In genomic region chr8:106232751-106233150, GRCm38 (mm10) we compare ENCODE assay signal across 13 mouse cellular contexts.
"Had no signal": no experiment of that assay in that cellular context is flagged by ENCODE, and none has a peak within 500 bp of the region (broad histone marks: within the 10 kb centered on the region; RNA-seq: fewer than 3 reads in every experiment).

No protein-coding gene starts in this region.

- H3K27ac ChIP-seq: limb, embryonic 15.5 days; liver, embryonic 15.5 days; lung, embryonic 15.5 days; midbrain, embryonic 13.5 days; neural tube, embryonic 15.5 days; stomach, embryonic 15.5 days had no signal

- H3K9ac ChIP-seq: limb, embryonic 15.5 days; liver, embryonic 15.5 days; lung, embryonic 15.5 days; midbrain, embryonic 13.5 days; neural tube, embryonic 15.5 days; stomach, embryonic 15.5 days had no signal

- H3K4me2 ChIP-seq: limb, embryonic 15.5 days; liver, embryonic 15.5 days; lung, embryonic 15.5 days; midbrain, embryonic 13.5 days; neural tube, embryonic 15.5 days; stomach, embryonic 15.5 days had no signal

- H3K4me3 ChIP-seq: limb, embryonic 15.5 days; liver, embryonic 15.5 days; lung, embryonic 15.5 days; midbrain, embryonic 13.5 days; myocyte; neural tube, embryonic 15.5 days; stomach, embryonic 15.5 days had no signal

- H3K4me1 ChIP-seq: liver, embryonic 15.5 days; lung, embryonic 15.5 days; midbrain, embryonic 13.5 days; neural tube, embryonic 15.5 days; stomach, embryonic 15.5 days had no signal

- DNase-seq: kidney, adult 11 months; kidney, adult 9 months; kidney, postnatal 14 days; layer of hippocampus, postnatal 36 days; lung, postnatal 14 days; thymus, postnatal 36 days had no signal

- H3K9me3 ChIP-seq: limb, embryonic 15.5 days; liver, embryonic 15.5 days; lung, embryonic 15.5 days; midbrain, embryonic 13.5 days; neural tube, embryonic 15.5 days; stomach, embryonic 15.5 days had no signal

- ATAC-seq: midbrain, embryonic 13.5 days had no signal

- H3K27me3 ChIP-seq: limb, embryonic 15.5 days; liver, embryonic 15.5 days; lung, embryonic 15.5 days; midbrain, embryonic 13.5 days; neural tube, embryonic 15.5 days; stomach, embryonic 15.5 days had no signal
